Mouse (Mus musculus) heart, adult 2 months (tissue): Measurements from ENCODE around the gene Evi5.

Experiments used
- CTCF ChIP-seq: fragments of 200-600 bp; IDR thresholded peaks from 2 replicates; pipeline ENCODE4 v1.8.1; 2022; ENCODE audit warnings: antibody characterized with exemption, mild to moderate bottlenecking, moderate library complexity
- EP300 ChIP-seq: fragments of 200-500 bp; IDR thresholded peaks from 2 replicates; pipeline ENCODE4 v1.6.1; 2011; ENCODE audit warnings: low read depth, low read length, control low read depth; ENCODE audit not compliant: insufficient read depth

- TF ChIP-seq EP300 (no peak), CTCF (no peak)
These were observed 72.3 kb downstream of the Evi5 start for GRCm38 (mm10) chr5:107802621-107803020.
